Mouse (Mus musculus) splenic B cell, adult 2 months (primary cell): Measurements from ENCODE around the gene Gm35549.

ENCODE experiments used
- DNase-seq: peaks from one replicate; pipeline ENCODE4 v3.0.0-alpha.2; 2011; ENCODE audit warnings: low read depth, low spot score
- H3K27me3 ChIP-seq: 2 replicates; pipeline ENCODE4 v1.6.1; 2012; ENCODE audit warnings: mild to moderate bottlenecking, low read length, moderate library complexity, mixed read lengths; ENCODE audit not compliant: control insufficient read depth, poor library complexity, insufficient read depth, severe bottlenecking
- H3K36me3 ChIP-seq: 2 replicates; pipeline ENCODE4 v1.6.1; 2012; ENCODE audit warnings: mild to moderate bottlenecking, low read length, moderate library complexity, mixed read lengths; ENCODE audit not compliant: control insufficient read depth, poor library complexity, insufficient read depth, severe bottlenecking

Gene Gm35549

DNA sequence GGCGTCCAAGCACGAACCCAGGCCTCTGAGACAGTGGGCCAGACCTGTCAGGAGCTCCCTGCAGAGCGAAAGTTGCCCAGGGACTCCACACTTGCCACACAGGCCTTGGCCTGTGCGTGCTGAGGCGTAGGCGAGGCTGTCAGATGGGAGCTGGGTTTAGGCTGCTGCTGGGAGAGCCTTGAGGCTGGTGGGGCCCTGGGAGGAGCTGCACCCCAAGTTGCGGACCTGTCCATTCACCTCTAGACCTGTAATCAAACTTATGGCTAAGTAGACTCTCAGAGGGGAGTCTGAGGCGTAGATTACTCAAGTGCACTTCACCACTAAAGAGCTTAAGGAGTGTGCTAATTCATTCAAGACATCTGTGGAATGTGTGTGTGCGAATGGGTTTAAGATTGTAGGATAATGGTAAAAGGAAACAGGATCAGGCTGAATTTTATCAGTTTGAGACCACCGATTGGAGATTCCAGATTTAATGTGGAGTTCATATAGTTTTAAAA lies 37.9 kb downstream of the Gm35549 start:
- Histone ChIP-seq H3K27me3 (no peaks in the 10 kb centered on the region), H3K36me3 (no peaks in the 10 kb centered on the region)
- no peak for DNase-seq

DNA sequence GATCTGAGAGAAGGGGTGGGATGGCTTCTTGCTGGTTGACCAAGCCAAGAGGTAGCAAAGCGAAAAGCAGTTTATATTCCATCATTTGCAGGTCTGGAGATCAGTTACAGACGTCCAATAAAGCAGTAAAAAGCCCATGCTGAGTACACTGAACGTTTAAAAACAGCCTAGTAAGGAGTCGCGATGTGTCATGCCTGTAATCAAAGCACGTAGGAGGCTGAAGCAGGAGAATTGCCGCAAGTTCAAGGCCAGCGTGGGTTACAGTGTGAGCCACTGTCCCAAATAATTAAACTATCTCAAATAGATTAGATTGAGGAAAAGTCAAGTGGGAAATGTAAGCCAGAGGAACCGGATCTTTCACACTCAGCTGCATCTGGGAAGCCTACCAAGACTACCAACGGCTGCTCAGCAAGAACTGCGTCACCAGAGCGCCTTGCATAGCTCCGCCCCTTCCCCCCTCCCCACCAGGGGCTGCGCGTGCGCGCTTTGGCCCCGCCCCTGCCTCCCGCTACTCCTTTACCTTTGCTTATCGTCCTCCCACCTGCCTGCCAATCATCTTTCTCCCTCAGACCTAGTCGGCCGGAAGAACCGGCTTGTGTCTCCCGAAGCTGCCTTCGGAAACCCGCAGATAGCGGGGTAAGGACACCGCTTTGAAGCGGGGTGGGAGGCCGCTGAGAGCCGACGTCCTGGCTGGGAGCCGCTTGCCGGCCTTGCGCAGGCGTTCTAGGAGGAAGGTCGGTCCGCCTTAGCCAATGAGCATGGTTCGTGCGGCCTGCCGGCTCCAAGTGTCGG lies 38.6 kb downstream of the Gm35549 start, which contains the start of gene Tcaim:
TSS of gene Tcaim (plus strand) at position 487 of the 792 bp plus-strand sequence.
- H3K36me3 ChIP-seq, result no peaks in the 10 kb centered on the region
- DNase-seq, result peak; percentile 92
- no peaks in the 10 kb centered on the region for H3K27me3 ChIP-seq

DNA sequence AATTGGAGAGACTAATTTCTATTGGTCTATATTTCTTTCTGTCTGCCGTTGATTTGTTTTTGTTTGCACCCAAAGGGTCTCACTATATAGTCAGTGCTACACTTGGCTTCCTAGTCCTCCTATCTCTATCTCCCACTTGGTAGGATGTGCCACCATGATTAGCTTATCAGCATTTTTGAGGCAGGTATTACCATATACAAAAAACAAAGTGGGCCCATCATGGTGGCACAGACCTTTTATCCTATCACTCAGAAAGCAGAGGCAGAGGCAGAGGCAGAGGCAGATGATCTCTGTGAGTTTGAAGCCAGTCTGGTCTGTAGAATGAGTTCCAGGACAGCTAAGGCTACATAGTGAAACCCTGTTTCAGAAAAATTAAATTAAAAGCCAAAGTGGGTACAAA lies 57.3 kb downstream of the Gm35549 start:
- no peak for DNase-seq
- Histone ChIP-seq H3K27me3 (no peaks in the 10 kb centered on the region), H3K36me3 (no peaks in the 10 kb centered on the region)

GRCm38 (mm10) chr9:122785231-122785630 lies 58.6 kb downstream of the Gm35549 start:
- no peaks in the 10 kb centered on the region for H3K36me3 ChIP-seq
- no peaks in the 10 kb centered on the region for H3K27me3 ChIP-seq
- peak; percentile 84 for DNase-seq
